Mouse (Mus musculus): ENCODE results near the gene Fbxo36. TPM values are rescaled to one million over a fixed set of nuclear protein-coding genes. Genes with fewer than 3 reads are reported as not detected.

The Fbxo36 gene
- polyA plus RNA-seq, 1 experiment from 2014 or later, result 8.4 TPM

DNA sequence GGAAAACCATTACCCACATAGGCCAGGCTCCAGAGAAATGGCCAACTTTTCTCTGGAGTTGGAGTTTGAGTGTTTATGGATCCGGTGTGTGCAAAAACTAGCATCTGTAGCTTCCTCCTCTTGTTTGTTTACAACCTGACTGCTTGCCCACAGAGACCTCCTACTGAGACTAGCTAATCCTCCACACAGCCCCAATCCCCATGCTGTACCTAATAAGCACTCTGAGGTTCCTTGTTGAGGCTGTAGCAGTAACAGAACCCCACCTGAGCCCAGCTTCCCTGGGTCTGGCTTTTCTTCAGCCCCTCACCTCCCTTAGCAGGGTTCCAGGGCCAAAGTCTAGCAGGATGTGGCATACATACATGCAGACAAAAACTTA is 21.6 kb downstream of the Fbxo36 start:
- 73% methylated on average over 1 of the region's 1 CpGs for WGBS
- Histone ChIP-seq H3K9me3 (no peaks in the 10 kb centered on the region), H3K27ac (replicated peaks) (no peak overlapping the region), H3K9ac (no peak overlapping the region), H3K4me1 (replicated peaks) (no peaks in the 10 kb centered on the region), H3K36me3 (no peaks in the 10 kb centered on the region), H3K4me2 (no peak overlapping the region), H3K4me3 (no peak overlapping the region), H3K27me3 (no peaks in the 10 kb centered on the region)
- ATAC-seq (ENCODE audit: low FRiP score, low read depth), result no peak

DNA sequence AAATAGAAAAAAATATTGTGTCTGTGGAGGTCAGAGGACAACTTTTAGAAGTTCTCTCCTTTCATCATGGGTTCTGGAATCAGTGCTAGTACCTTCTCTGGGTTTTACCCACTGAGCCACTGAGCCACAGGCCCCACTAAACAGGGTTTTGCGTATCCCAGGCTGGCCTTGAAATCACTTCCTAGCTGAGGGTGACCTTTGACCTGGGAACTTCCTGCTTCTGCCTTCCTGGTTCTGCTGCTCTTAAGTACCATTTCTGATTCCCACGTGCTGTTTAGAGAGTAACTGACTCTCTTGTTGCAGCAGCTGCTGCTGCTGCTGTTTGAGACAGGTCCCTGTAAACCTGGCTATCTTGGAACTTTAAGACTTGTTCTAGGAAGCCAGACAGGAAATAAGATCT is 25.0 kb downstream of the Fbxo36 start:
- Histone ChIP-seq H3K4me3 (no peak overlapping the region), H3K9me3 (no peaks in the 10 kb centered on the region), H3K36me3 (no peaks in the 10 kb centered on the region), H3K4me1 (replicated peaks) (no peaks in the 10 kb centered on the region), H3K9ac (no peak overlapping the region), H3K4me2 (no peak overlapping the region), H3K27ac (replicated peaks) (no peak overlapping the region), H3K27me3 (no peaks in the 10 kb centered on the region)
- 68% methylated on average over 2 of the region's 2 CpGs for WGBS
- ATAC-seq (ENCODE audit: low FRiP score, low read depth), result no peak

DNA sequence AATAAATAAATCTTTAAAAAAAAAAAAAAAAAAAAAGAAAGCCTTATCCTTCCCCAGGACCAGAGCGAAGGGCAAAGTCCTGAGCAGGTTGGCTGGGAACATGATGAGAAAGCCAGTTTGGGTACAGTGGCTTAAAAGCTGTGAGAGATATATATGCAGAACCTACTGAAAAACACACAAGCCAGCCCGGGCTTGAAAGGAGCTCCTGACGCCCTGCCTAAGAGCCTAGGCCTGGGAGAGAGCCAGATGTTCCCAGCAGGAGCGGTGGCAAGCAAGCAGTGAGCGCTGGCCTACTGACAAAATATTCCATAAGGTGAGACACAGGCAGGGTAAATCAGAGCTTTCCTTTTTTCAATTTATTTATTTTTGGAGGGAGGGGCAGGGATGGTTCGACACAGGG is 26.6 kb downstream of the Fbxo36 start:
- WGBS, result 88% methylated on average over 6 of the region's 6 CpGs
- Histone ChIP-seq H3K27me3 (no peaks in the 10 kb centered on the region), H3K36me3 (no peaks in the 10 kb centered on the region), H3K9ac (no peak overlapping the region), H3K4me1 (replicated peaks) (no peaks in the 10 kb centered on the region), H3K27ac (replicated peaks) (no peak overlapping the region), H3K4me2 (no peak overlapping the region), H3K4me3 (no peak overlapping the region), H3K9me3 (no peaks in the 10 kb centered on the region)
- no peak for ATAC-seq (ENCODE audit: low FRiP score, low read depth)

DNA sequence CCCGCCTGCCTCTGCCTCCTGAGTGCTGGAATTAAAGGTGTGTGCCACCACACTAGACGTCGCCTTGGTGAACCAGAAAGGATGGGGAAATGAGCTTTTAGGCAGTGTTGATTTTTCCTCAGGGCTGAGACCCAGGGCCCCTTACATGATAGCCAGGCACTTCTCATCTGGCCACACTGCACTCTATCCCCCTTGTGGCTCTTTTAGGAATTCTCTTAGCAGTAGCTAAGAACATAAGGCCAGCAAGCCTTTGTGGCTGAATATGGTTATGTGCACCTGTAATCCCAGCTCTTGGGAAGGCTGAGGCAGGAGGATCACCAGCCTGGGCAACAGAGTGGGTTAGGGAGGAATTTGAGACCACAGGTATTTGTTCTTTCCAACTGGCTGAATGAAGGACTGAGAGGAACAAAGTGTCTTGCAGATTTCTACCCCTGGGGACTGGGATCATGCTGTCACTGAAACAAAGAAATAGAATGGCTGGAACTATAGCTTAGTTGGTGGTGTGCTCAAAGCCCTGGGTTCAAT is 27.1 kb downstream of the Fbxo36 start:
- H3K4me1 ChIP-seq (replicated peaks), result no peaks in the 10 kb centered on the region
- no peaks in the 10 kb centered on the region for H3K27me3 ChIP-seq
- no peaks in the 10 kb centered on the region for H3K9me3 ChIP-seq
- no peak overlapping the region for H3K27ac ChIP-seq (replicated peaks)
- H3K36me3 ChIP-seq, result no peaks in the 10 kb centered on the region
- H3K4me3 ChIP-seq, result no peak overlapping the region
- no peak for ATAC-seq (ENCODE audit: low FRiP score, low read depth)
- H3K9ac ChIP-seq, result no peak overlapping the region
- no peak overlapping the region for H3K4me2 ChIP-seq
- 96% methylated on average over 3 of the region's 3 CpGs for WGBS

DNA sequence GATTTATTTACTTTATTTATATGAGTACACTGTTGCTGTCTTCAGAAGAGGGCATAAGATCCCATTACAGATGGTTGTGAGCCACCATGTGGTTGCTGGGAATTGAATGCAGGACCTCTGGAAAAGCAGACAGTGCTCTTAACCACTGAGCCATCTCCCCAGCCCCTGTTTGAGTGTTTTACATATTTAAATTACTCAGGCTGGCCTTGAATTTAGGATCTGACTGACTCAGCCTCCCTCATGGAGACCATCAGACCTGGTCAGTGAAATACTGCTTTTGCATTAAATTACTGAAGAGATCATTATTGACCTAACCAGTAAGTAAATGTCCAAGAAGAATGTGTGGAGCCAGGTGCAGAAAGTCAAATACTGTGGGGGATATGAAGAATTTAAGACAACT is 28.7 kb downstream of the Fbxo36 start:
- Histone ChIP-seq H3K27me3 (no peaks in the 10 kb centered on the region), H3K27ac (replicated peaks) (no peak overlapping the region), H3K4me3 (no peak overlapping the region), H3K36me3 (no peaks in the 10 kb centered on the region), H3K9me3 (no peaks in the 10 kb centered on the region), H3K9ac (no peak overlapping the region), H3K4me1 (replicated peaks) (no peaks in the 10 kb centered on the region), H3K4me2 (no peak overlapping the region)
- ATAC-seq (ENCODE audit: low FRiP score, low read depth), result no peak

DNA sequence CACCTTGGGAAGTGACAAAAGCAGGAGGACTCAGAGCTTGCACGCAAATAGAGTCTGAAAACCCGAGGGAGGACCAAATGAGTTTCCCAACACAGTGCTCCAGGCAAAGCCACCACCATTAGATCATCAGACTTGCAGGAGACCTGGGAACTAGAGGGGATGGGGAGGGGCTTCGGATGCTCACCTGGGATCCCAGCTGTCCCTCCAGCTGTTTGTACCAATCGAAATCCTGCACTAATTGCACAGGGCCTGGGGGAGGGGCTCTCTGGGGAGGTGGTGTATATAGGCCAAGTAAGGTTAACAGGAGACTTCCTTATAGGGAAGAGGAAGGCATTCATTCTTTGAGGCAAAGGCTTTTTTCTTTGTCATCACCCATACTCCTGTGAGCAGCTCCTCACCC is 29.2 kb downstream of the Fbxo36 start:
- Histone ChIP-seq H3K36me3 (no peaks in the 10 kb centered on the region), H3K9ac (no peak overlapping the region), H3K27me3 (no peaks in the 10 kb centered on the region), H3K4me1 (replicated peaks) (no peaks in the 10 kb centered on the region), H3K9me3 (no peaks in the 10 kb centered on the region), H3K4me2 (no peak overlapping the region), H3K4me3 (no peak overlapping the region), H3K27ac (replicated peaks) (no peak overlapping the region)
- WGBS, result 66% methylated on average over 4 of the region's 4 CpGs
- ATAC-seq (ENCODE audit: low FRiP score, low read depth), result peak; percentile 30; the same call in 1 of the 2 replicates

DNA sequence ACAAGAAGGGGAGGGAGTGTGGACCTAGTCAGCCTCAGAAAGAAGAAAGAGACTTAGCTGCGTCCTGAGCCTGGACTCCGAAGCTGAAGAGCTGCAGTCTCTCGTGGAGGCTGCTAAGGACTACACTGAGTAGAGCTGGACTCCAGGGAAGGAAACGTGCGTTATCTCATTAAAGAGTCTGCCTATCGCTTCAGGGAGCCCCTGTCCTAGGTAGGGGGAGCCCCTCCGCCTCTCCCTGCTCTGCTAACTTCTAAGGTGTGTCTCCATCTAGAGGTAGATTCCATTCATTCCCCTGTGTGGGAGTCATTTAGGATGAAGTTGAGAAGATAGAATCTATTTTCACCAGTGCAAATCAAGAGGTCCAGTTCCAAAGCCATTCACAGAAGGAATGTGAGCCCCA is 29.9 kb downstream of the Fbxo36 start:
- Histone ChIP-seq H3K9me3 (no peaks in the 10 kb centered on the region), H3K4me1 (replicated peaks) (no peaks in the 10 kb centered on the region), H3K27me3 (no peaks in the 10 kb centered on the region), H3K9ac (no peak overlapping the region), H3K27ac (replicated peaks) (no peak overlapping the region), H3K36me3 (no peaks in the 10 kb centered on the region), H3K4me3 (no peak overlapping the region), H3K4me2 (no peak overlapping the region)
- 63% methylated on average over 7 of the region's 7 CpGs for WGBS
- ATAC-seq (ENCODE audit: low FRiP score, low read depth), result 0 out of 2 replicates have a peak, but pooled peaks have one; percentile 15

DNA sequence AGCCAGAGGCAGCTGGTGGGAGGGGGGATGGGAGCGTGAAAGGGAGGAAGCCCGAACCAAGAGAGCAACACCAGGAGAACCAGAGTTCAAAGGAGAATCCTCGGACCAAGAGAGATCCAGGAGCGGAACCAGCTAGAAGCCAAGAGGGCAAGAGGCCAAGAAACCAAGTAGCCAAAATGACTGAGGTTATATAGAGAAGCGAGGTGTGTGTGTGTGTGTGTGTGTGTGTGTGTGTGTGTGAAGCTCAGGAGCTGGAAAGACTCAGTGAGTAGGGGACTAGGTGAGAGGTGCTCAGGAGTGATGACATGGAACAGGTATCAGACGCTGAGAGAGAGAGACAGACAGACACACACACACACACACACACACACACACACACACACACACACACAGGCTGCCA is 31.5 kb downstream of the Fbxo36 start:
- no peaks in the 10 kb centered on the region for H3K36me3 ChIP-seq
- no peaks in the 10 kb centered on the region for H3K4me1 ChIP-seq (replicated peaks)
- H3K9me3 ChIP-seq, result no peaks in the 10 kb centered on the region
- ATAC-seq (ENCODE audit: low FRiP score, low read depth), result no peak
- no peak overlapping the region for H3K4me3 ChIP-seq
- H3K27ac ChIP-seq (replicated peaks), result no peak overlapping the region
- no peaks in the 10 kb centered on the region for H3K27me3 ChIP-seq
- no peak overlapping the region for H3K9ac ChIP-seq
- WGBS, result 78% methylated on average over 5 of the region's 6 CpGs
- no peak overlapping the region for H3K4me2 ChIP-seq

DNA sequence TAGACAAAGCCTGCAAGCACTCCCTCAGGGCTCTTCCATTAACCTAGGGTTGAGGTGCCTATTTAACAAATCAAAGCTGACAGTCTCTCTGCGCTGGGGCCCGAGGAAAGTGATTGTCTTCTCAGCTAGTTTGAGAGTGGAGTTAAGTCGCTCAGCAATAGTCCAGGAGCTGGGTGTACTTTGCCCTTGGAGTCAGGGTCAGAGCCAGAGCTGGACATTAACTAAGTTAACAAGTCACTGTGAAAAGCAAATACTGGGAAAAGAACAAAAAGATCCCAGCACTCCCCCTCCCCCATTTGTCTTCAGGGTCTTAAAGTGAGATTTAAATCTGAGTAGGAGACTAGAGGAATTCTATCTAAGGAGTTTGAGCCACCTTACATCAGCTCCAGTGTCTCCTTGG is 32.5 kb downstream of the Fbxo36 start:
- H3K9me3 ChIP-seq, result no peaks in the 10 kb centered on the region
- H3K27ac ChIP-seq (replicated peaks), result no peak overlapping the region
- H3K27me3 ChIP-seq, result no peaks in the 10 kb centered on the region
- no peak overlapping the region for H3K4me2 ChIP-seq
- ATAC-seq (ENCODE audit: low FRiP score, low read depth), result no peak
- H3K4me3 ChIP-seq, result no peak overlapping the region
- H3K4me1 ChIP-seq (replicated peaks), result no peaks in the 10 kb centered on the region
- 27% methylated on average over 3 of the region's 3 CpGs for WGBS
- no peaks in the 10 kb centered on the region for H3K36me3 ChIP-seq
- H3K9ac ChIP-seq, result no peak overlapping the region

DNA sequence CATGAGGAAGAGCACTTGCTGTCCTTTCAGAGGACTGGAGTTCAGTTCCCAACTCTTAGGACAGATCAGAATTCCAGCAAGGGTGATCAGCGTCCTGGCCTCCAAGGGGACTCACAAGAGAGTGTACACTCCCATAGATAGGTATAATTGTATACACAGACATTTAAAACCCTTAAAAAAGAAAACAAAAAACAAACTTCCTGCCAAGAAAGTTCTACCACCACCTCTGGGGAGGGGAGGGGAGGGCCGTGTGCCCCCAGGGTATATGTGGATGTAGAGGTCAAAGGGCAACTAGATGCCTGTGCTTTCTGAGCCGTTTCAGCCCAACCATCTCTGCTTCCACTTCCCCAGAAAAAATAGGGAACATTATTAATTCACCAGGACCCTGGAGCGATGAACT is 33.3 kb downstream of the Fbxo36 start:
- Histone ChIP-seq H3K4me2 (no peak overlapping the region), H3K27me3 (no peaks in the 10 kb centered on the region), H3K9ac (no peak overlapping the region), H3K4me3 (no peak overlapping the region), H3K36me3 (no peaks in the 10 kb centered on the region), H3K9me3 (no peaks in the 10 kb centered on the region), H3K4me1 (replicated peaks) (no peaks in the 10 kb centered on the region), H3K27ac (replicated peaks) (no peak overlapping the region)
- 65% methylated on average over 4 of the region's 4 CpGs for WGBS
- no peak for ATAC-seq (ENCODE audit: low FRiP score, low read depth)

DNA sequence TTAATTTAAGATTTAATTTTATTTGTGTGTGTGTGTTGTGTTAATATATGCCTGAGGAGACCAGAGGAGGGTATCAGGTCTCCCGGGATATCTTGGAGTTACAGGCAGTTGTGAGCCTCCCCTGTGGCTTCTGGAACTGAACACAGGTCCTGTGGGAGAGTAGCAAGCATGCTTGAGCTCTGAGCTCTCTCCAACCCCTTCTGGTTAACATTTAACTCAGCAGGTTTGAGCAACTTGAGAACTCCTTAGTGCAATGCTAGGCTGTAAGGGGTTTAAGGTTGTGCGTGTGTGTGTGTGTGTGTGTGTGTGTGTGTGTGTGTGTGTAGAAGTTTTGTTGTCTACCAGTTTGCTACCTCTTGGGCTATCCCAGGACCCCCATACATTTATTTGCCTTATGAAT is 37.9 kb downstream of the Fbxo36 start:
- 79% methylated on average over 2 of the region's 2 CpGs for WGBS
- no peaks in the 10 kb centered on the region for H3K9me3 ChIP-seq
- H3K27me3 ChIP-seq, result no peaks in the 10 kb centered on the region
- no peak for ATAC-seq (ENCODE audit: low FRiP score, low read depth)
- H3K4me1 ChIP-seq (replicated peaks), result no peaks in the 10 kb centered on the region
- no peaks in the 10 kb centered on the region for H3K36me3 ChIP-seq
- H3K4me2 ChIP-seq, result no peak overlapping the region
- H3K27ac ChIP-seq (replicated peaks), result no peak overlapping the region
- no peak overlapping the region for H3K4me3 ChIP-seq
- no peak overlapping the region for H3K9ac ChIP-seq

DNA sequence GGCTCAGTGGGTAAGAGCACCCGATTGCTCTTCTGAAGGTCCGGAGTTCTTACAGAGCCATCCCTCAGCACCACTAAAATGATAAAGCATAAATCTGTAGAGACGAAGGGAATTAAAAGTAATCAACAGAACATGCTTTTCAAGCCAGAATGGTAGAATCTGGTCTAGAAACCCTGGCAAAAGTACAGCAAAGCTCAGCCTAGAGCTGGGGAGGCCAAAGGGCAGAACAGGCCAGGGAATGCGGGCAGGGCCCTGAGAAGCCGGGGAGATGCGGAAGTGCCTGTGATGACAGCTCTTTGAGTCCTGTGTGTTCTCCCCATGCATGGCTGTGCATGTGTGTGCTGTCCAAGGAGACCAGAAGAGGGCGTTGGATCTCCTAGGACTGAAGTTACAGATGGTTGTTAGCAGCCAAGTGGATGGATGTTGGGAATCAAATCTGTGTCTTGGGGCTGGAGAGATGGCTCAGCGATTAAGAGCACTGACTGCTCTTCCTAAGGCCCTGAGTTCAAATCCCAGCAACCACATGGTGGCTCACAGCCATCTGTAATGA is 40.0 kb downstream of the Fbxo36 start:
- WGBS, result 96% methylated on average over 8 of the region's 8 CpGs
- no peaks in the 10 kb centered on the region for H3K27me3 ChIP-seq
- no peak overlapping the region for H3K4me3 ChIP-seq
- H3K27ac ChIP-seq (replicated peaks), result no peak overlapping the region
- ATAC-seq (ENCODE audit: low FRiP score, low read depth), result no peak
- H3K9me3 ChIP-seq, result no peaks in the 10 kb centered on the region
- no peak overlapping the region for H3K4me2 ChIP-seq
- no peaks in the 10 kb centered on the region for H3K36me3 ChIP-seq
- no peak overlapping the region for H3K9ac ChIP-seq
- no peaks in the 10 kb centered on the region for H3K4me1 ChIP-seq (replicated peaks)
